Mouse (Mus musculus) Patski (cell line): ENCODE measurements around the gene Map2k7. TPM values are rescaled to one million over a fixed set of nuclear protein-coding genes. Genes with fewer than 3 reads are reported as not detected.

ENCODE experiments used
- ATAC-seq: fragments of 100-300 bp; one replicate; pipeline ENCODE4 v1.8.0; 2021
- CTCF ChIA-PET: fragments of 350-600 bp; sonication (Branson Sonifier 250); formaldehyde crosslinking; loops from one replicate; lab custom pipeline; 2022; ENCODE audit warnings: inconsistent platforms; lab: Charles Lee
- POLR2A ChIA-PET: fragments of 350-600 bp; sonication (Branson Sonifier 250); formaldehyde crosslinking; loops from one replicate; lab custom pipeline; 2022; ENCODE audit warnings: antibody characterized with exemption, inconsistent platforms; lab: Charles Lee
- DNase-seq: peaks from one replicate; pipeline ENCODE4 v3.0.0-alpha.2; 2011; ENCODE audit warnings: low read depth, low spot score
- H3K27me3 ChIP-seq: fragments of 371-371 bp; one replicate; pipeline ENCODE4 v1.5.1; 2021
- CTCF ChIP-seq: fragments of 100-300 bp; IDR thresholded peaks from one replicate; pipeline ENCODE4 v1.5.1; 2021
- in situ Hi-C: fragments of 300-500 bp; cut with MboI; formaldehyde crosslinking; loops from 3 replicates; pipeline ENCODE4 v1.11.1; 2018; ENCODE audit warnings: low pct_unique_long_range_greater_than_20kb, mixed read lengths
- polyA plus RNA-seq: library from polyadenylated mRNA; unstranded; gene quantifications from one replicate; pipeline ENCODE4 v1.2.3, GENCODE M21; 2021

The Map2k7 gene
- polyA plus RNA-seq, 1 experiment from 2014 or later = 63.2 TPM

- DNase-seq = no peak
- CTCF ChIA-PET = interaction anchor here (1.4 kb wide), 1 partner anchor 10 kb away, joined by 7 read pairs; the partner anchor contains the start of gene Prr36
- peaks cover 17% of the 10 kb centered on the region for H3K27me3 ChIP-seq
- no peak for TF ChIP-seq CTCF
- peak; percentile 42 for ATAC-seq
- POLR2A ChIA-PET = no interaction called here
- in situ Hi-C loops = no loop called here
Observed at GRCm38 (mm10) chr8:4226323-4226722, 12.2 kb upstream of the Map2k7 start.

- ChIA-PET POLR2A (no interaction called here), CTCF (interaction anchor here (0.8 to 1.4 kb wide), 4 partner anchors 11 to 35 kb away, joined by 3 to 7 read pairs (median 3); partner anchors contain the start of gene Prr36)
- TF ChIP-seq CTCF = no peak
- peaks cover 17% of the 10 kb centered on the region for H3K27me3 ChIP-seq
- DNase-seq (no peak), ATAC-seq (peak; percentile 78)
- in situ Hi-C loops = no loop called here
Observed at GRCm38 (mm10) chr8:4226739-4227347, 11.7 kb upstream of the Map2k7 start, which contains the start of gene Lrrc8e. Gene Lrrc8e, plus strand, starts transcription at chr8:4226827.

- DNase-seq (no peak), ATAC-seq (no peak)
- ChIA-PET CTCF (interaction anchor here (1.0 kb wide), 1 partner anchor 23 kb away, joined by 3 read pairs; no protein-coding TSS in a partner anchor), POLR2A (no interaction called here)
- H3K27me3 ChIP-seq = peaks cover 14% of the 10 kb centered on the region
- in situ Hi-C loops = no loop called here
- no peak for TF ChIP-seq CTCF
Observed at GRCm38 (mm10) chr8:4227919-4228318, 10.6 kb upstream of the Map2k7 start.

- ChIA-PET POLR2A (no interaction called here), CTCF (interaction anchor here (1.0 to 1.5 kb wide), 3 partner anchors 8 to 21 kb away, joined by 3 to 4 read pairs (median 4); partner anchors contain the start of genes Gm49320 and Map2k7)
- TF ChIP-seq CTCF = no peak
- ATAC-seq (no peak), DNase-seq (no peak)
- H3K27me3 ChIP-seq = peaks cover 8% of the 10 kb centered on the region
- in situ Hi-C loops = no loop called here
Observed at GRCm38 (mm10) chr8:4229784-4230183, 8.8 kb upstream of the Map2k7 start.

- POLR2A ChIA-PET = no interaction called here
- ATAC-seq = no peak
- TF ChIP-seq CTCF = no peak
- CTCF ChIA-PET = interaction anchor here (1.0 to 1.5 kb wide), 3 partner anchors 15 to 51 kb away, joined by 3 to 4 read pairs (median 4); no protein-coding TSS in a partner anchor
- H3K27me3 ChIP-seq = peaks cover 8% of the 10 kb centered on the region
- DNase-seq = no peak
- in situ Hi-C loops = no loop called here
Observed at GRCm38 (mm10) chr8:4230612-4231351, 7.8 kb upstream of the Map2k7 start.

- no peak for ATAC-seq
- in situ Hi-C loops = no loop called here
- CTCF ChIA-PET = interaction anchor here (0.7 to 4.8 kb wide), 6 partner anchors 9 to 38 kb away, joined by 3 to 37 read pairs (median 4); partner anchors contain the start of gene Tgfbr3l
- H3K27me3 ChIP-seq = no peaks in the 10 kb centered on the region
- TF ChIP-seq CTCF = no peak
- no peak for DNase-seq
- POLR2A ChIA-PET = interaction anchor here (0.7 to 3.7 kb wide), 2 partner anchors 12 to 65 kb away, joined by 3 to 20 read pairs; partner anchors contain the start of gene Tgfbr3l
Observed at GRCm38 (mm10) chr8:4237814-4238433, 616 bp upstream of the Map2k7 start.

- ChIA-PET CTCF (interaction anchor here (1.5 to 4.8 kb wide), 3 partner anchors 10 to 39 kb away, joined by 3 to 37 read pairs (median 12); partner anchors contain the start of gene Tgfbr3l), POLR2A (interaction anchor here (0.9 to 3.7 kb wide), 4 partner anchors 10 to 37 kb away, joined by 3 to 20 read pairs (median 3); partner anchors contain the start of gene Tgfbr3l)
- no peak for TF ChIP-seq CTCF
- no peaks in the 10 kb centered on the region for H3K27me3 ChIP-seq
- in situ Hi-C loops = no loop called here
- DNase-seq = no peak
- ATAC-seq = no peak
Observed at GRCm38 (mm10) chr8:4239193-4239890, 802 bp downstream of the Map2k7 start.

GRCm38 (mm10) chr8:4245061-4245460 is 6.5 kb downstream of the Map2k7 start:
- no peaks in the 10 kb centered on the region for H3K27me3 ChIP-seq
- in situ Hi-C loops = no loop called here
- CTCF ChIA-PET = interaction anchor here (1.2 to 2.1 kb wide), 2 partner anchors 32 to 52 kb away, joined by 3 to 5 read pairs; no protein-coding TSS in a partner anchor
- no peak for DNase-seq
- TF ChIP-seq CTCF = no peak
- POLR2A ChIA-PET = no interaction called here
- ATAC-seq = no peak

- ChIA-PET CTCF (interaction anchor here (2.1 kb wide), 1 partner anchor 33 kb away, joined by 5 read pairs; no protein-coding TSS in a partner anchor), POLR2A (no interaction called here)
- no peak for TF ChIP-seq CTCF
- in situ Hi-C loops = no loop called here
- DNase-seq (no peak), ATAC-seq (no peak)
- no peaks in the 10 kb centered on the region for H3K27me3 ChIP-seq
Observed at GRCm38 (mm10) chr8:4245737-4246136, 7.2 kb downstream of the Map2k7 start.
